Mouse (Mus musculus): ENCODE data around the gene Uvrag. TPM values are rescaled to one million over a fixed set of nuclear protein-coding genes. Genes with fewer than 3 reads are reported as not detected.
A peak's percentile ranks its signal among the peaks of the same experiment; 100 is the strongest.

The Uvrag gene
- total and polyA plus RNA-seq, 2 experiments, result 12.2 to 18.3 TPM

DNA sequence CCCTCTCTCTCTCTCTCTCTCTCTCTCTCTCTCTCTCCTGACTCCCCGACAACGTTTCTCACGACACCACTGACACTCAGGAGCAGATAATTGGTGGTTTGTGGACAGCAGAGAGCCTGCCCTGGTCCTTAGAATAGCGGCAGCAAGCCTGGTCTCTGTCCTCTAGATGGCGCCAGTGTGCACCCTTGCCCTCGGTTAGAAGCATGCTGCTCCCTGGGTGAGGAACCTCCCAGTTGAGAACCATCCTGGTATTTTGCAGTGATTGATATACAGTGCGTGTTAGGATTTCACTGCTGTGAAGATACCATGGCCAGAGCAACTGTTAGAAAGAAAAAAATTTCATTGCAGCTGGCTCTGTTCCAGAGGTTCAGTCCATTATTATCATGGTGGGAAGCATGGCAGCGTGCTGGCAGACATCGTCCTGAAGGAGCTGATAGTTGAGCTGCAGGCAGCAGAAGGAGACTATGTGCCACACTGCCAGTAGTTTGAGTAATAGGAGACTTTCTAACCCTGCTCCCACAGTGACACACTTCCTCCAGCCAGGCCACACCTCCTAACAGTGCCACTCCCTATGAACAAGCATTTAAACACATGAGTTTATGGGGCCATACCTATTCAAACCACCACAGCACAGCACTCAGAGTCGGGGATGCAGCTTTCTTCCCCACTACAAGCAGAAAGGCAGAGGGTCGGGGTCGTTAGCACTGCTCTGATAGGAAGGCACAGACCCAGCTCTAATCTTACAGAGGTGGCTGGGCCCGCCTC lies 178.2 kb downstream of the Uvrag start:
- no peaks in the 10 kb centered on the region for H3K4me1 ChIP-seq (ENCODE audit: control insufficient read depth, insufficient read depth, low read length)
- peak; percentile 29 for DNase-seq (ENCODE audit: extremely low read depth, low read depth, low spot score)
- no peaks in the 10 kb centered on the region for H3K36me3 ChIP-seq (ENCODE audit: control insufficient read depth, insufficient read depth, low read length)
- no peaks in the 10 kb centered on the region; the same call in 1 of the 2 replicates for H3K79me2 ChIP-seq (ENCODE audit: control insufficient read depth, insufficient read depth, low read length)
- H3K27me3 ChIP-seq (ENCODE audit: control insufficient read depth, insufficient read depth, low read length), result no peaks in the 10 kb centered on the region
- H3K9ac ChIP-seq (ENCODE audit: low read depth, low read length), result no peak overlapping the region
- H3K4me3 ChIP-seq (ENCODE audit: insufficient read depth, low read depth, low read length), result no peak overlapping the region
- WGBS, result 55% methylated on average over 13 of the region's 13 CpGs
- TF ChIP-seq CTCF (IDR thresholded peaks at IDR 0.05; ENCODE audit: low read depth, low read length) (peak; percentile 95), POLR2A (IDR thresholded peaks at IDR 0.05; ENCODE audit: extremely low read depth, insufficient read depth, low read length) (no peak)
- no peak overlapping the region for H3K27ac ChIP-seq (replicated peaks; ENCODE audit: insufficient read depth, low read depth, low read length)

GRCm38 (mm10) chr7:98962074-98962473 lies 178.9 kb downstream of the Uvrag start:
- WGBS, result 91% methylated on average over 11 of the region's 11 CpGs
- Histone ChIP-seq H3K4me3 (ENCODE audit: insufficient read depth, low read depth, low read length) (no peak overlapping the region), H3K36me3 (ENCODE audit: control insufficient read depth, insufficient read depth, low read length) (peaks cover 2% of the 10 kb centered on the region; the same call in 1 of the 2 replicates), H3K27ac (replicated peaks; ENCODE audit: insufficient read depth, low read depth, low read length) (no peak overlapping the region), H3K9ac (ENCODE audit: low read depth, low read length) (no peak overlapping the region), H3K27me3 (ENCODE audit: control insufficient read depth, insufficient read depth, low read length) (no peaks in the 10 kb centered on the region), H3K4me1 (ENCODE audit: control insufficient read depth, insufficient read depth, low read length) (no peaks in the 10 kb centered on the region), H3K79me2 (ENCODE audit: control insufficient read depth, insufficient read depth, low read length) (no peaks in the 10 kb centered on the region; the same call in 1 of the 2 replicates)
- TF ChIP-seq CTCF (IDR thresholded peaks at IDR 0.05; ENCODE audit: low read depth, low read length), result no peak
- no peak for TF ChIP-seq POLR2A (IDR thresholded peaks at IDR 0.05; ENCODE audit: extremely low read depth, insufficient read depth, low read length)
- no peak for DNase-seq (ENCODE audit: extremely low read depth, low read depth, low spot score)

DNA sequence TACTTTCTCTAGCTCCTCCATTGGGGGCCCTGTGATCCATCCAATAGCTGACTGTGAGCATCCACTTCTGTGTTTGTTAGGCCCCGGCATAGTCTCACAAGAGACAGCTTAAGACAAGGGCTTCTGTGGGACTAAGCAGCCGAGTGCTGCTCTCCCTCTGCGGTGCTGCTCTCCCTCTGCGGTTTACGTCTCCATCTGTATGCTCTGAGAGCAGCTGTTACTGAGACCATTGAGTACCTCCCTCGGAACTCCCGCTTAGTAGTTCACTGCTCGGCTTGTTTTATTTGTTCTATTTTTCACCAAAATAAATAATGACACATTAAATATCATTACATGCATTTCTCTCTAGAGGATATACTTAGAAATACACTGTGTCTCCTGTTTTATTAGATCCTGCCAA lies 180.7 kb downstream of the Uvrag start:
- Histone ChIP-seq H3K36me3 (ENCODE audit: control insufficient read depth, insufficient read depth, low read length) (peaks cover 2% of the 10 kb centered on the region; the same call in 1 of the 2 replicates), H3K27me3 (ENCODE audit: control insufficient read depth, insufficient read depth, low read length) (no peaks in the 10 kb centered on the region), H3K4me1 (ENCODE audit: control insufficient read depth, insufficient read depth, low read length) (no peaks in the 10 kb centered on the region), H3K27ac (replicated peaks; ENCODE audit: insufficient read depth, low read depth, low read length) (no peak overlapping the region), H3K4me3 (ENCODE audit: insufficient read depth, low read depth, low read length) (no peak overlapping the region), H3K79me2 (ENCODE audit: control insufficient read depth, insufficient read depth, low read length) (no peaks in the 10 kb centered on the region; the same call in 1 of the 2 replicates), H3K9ac (ENCODE audit: low read depth, low read length) (no peak overlapping the region)
- no peak for DNase-seq (ENCODE audit: extremely low read depth, low read depth, low spot score)
- 96% methylated on average over 8 of the region's 8 CpGs for WGBS
- TF ChIP-seq CTCF (IDR thresholded peaks at IDR 0.05; ENCODE audit: low read depth, low read length) (no peak), POLR2A (IDR thresholded peaks at IDR 0.05; ENCODE audit: extremely low read depth, insufficient read depth, low read length) (no peak)

- H3K36me3 ChIP-seq (ENCODE audit: control insufficient read depth, insufficient read depth, low read length), result peaks cover 2% of the 10 kb centered on the region; the same call in 1 of the 2 replicates
- H3K4me3 ChIP-seq (ENCODE audit: insufficient read depth, low read depth, low read length), result no peak overlapping the region
- no peaks in the 10 kb centered on the region for H3K27me3 ChIP-seq (ENCODE audit: control insufficient read depth, insufficient read depth, low read length)
- 79% methylated on average over 5 of the region's 5 CpGs for WGBS
- TF ChIP-seq POLR2A (IDR thresholded peaks at IDR 0.05; ENCODE audit: extremely low read depth, insufficient read depth, low read length), result no peak
- no peak for TF ChIP-seq CTCF (IDR thresholded peaks at IDR 0.05; ENCODE audit: low read depth, low read length)
- DNase-seq (ENCODE audit: extremely low read depth, low read depth, low spot score), result peak; percentile 27
- no peaks in the 10 kb centered on the region; the same call in 1 of the 2 replicates for H3K79me2 ChIP-seq (ENCODE audit: control insufficient read depth, insufficient read depth, low read length)
- H3K27ac ChIP-seq (replicated peaks; ENCODE audit: insufficient read depth, low read depth, low read length), result no peak overlapping the region
- H3K4me1 ChIP-seq (ENCODE audit: control insufficient read depth, insufficient read depth, low read length), result no peaks in the 10 kb centered on the region
- no peak overlapping the region for H3K9ac ChIP-seq (ENCODE audit: low read depth, low read length)
These were observed 181.7 kb downstream of the Uvrag start for GRCm38 (mm10) chr7:98959246-98959645.

DNA sequence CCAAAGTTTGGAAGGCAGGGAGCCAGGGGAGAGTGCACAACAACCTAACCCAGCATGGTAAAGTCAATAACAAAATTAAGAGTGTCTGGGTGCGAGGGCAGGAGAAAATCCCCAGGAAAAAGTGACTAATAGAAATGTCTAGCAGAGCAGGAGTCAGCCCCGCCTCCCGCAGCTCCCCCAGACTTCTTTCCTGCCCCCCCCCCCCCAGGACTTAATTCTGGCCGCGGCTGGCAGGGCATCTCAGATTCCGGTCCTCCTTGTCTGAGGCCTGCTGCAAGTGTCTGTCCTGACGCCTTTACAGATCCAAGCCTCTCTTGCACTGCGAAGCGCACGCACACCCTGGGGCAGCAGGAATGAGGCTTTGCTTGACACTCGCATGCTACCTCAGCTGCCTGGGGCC lies 182.8 kb downstream of the Uvrag start:
- peaks cover 2% of the 10 kb centered on the region; the same call in 1 of the 2 replicates for H3K36me3 ChIP-seq (ENCODE audit: control insufficient read depth, insufficient read depth, low read length)
- no peak overlapping the region for H3K9ac ChIP-seq (ENCODE audit: low read depth, low read length)
- H3K27me3 ChIP-seq (ENCODE audit: control insufficient read depth, insufficient read depth, low read length), result no peaks in the 10 kb centered on the region
- no peaks in the 10 kb centered on the region; the same call in 1 of the 2 replicates for H3K79me2 ChIP-seq (ENCODE audit: control insufficient read depth, insufficient read depth, low read length)
- WGBS, result 70% methylated on average over 11 of the region's 11 CpGs
- H3K4me1 ChIP-seq (ENCODE audit: control insufficient read depth, insufficient read depth, low read length), result no peaks in the 10 kb centered on the region
- TF ChIP-seq CTCF (IDR thresholded peaks at IDR 0.05; ENCODE audit: low read depth, low read length), result no peak
- no peak for TF ChIP-seq POLR2A (IDR thresholded peaks at IDR 0.05; ENCODE audit: extremely low read depth, insufficient read depth, low read length)
- no peak overlapping the region for H3K27ac ChIP-seq (replicated peaks; ENCODE audit: insufficient read depth, low read depth, low read length)
- no peak for DNase-seq (ENCODE audit: extremely low read depth, low read depth, low spot score)
- H3K4me3 ChIP-seq (ENCODE audit: insufficient read depth, low read depth, low read length), result no peak overlapping the region
